Mouse (Mus musculus) limb, embryonic 14.5 days (tissue): ENCODE results near the gene Lhfpl2. TPM values are rescaled to one million over a fixed set of nuclear protein-coding genes. Genes with fewer than 3 reads are reported as not detected.

Source experiments
- ATAC-seq: fragments of 200-750 bp; cut with Nextera tagmentation; 2 replicates; pipeline ENCODE4 v1.8.0; 2017; ENCODE audit warnings: low read depth, moderate number of reproducible peaks, moderate TSS enrichment; ENCODE audit not compliant: low FRiP score
- DNase-seq: peaks from one replicate; pipeline ENCODE4 v3.0.0-alpha.2; 2015; ENCODE audit warnings: low spot score
- H3K27ac ChIP-seq: fragments of 300-500 bp; sonication (generic); replicated peaks from 2 replicates; pipeline ENCODE4 v1.5.1; 2014; ENCODE audit warnings: low read depth, mild to moderate bottlenecking, low read length, moderate library complexity, mixed read lengths
- H3K27me3 ChIP-seq: fragments of 300-500 bp; sonication (generic); 2 replicates; pipeline ENCODE4 v1.6.1; 2014; ENCODE audit warnings: low read length, mixed read lengths; ENCODE audit not compliant: control insufficient read depth, insufficient read depth
- H3K36me3 ChIP-seq: fragments of 300-500 bp; sonication (generic); 2 replicates; pipeline ENCODE4 v1.6.1; 2014; ENCODE audit warnings: mild to moderate bottlenecking, low read length, moderate library complexity, mixed read lengths; ENCODE audit not compliant: control insufficient read depth, insufficient read depth
- H3K4me1 ChIP-seq: fragments of 300-500 bp; sonication (generic); 2 replicates; pipeline ENCODE4 v1.6.1; 2014; ENCODE audit warnings: antibody characterized with exemption, low read length, mixed read lengths; ENCODE audit not compliant: control insufficient read depth, insufficient read depth
- H3K4me2 ChIP-seq: fragments of 300-500 bp; sonication (generic); replicated peaks from 2 replicates; pipeline ENCODE4 v1.6.1; 2014; ENCODE audit warnings: low read depth, mild to moderate bottlenecking, low read length, moderate library complexity; ENCODE audit not compliant: severe bottlenecking
- H3K4me3 ChIP-seq: fragments of 300-500 bp; sonication (generic); replicated peaks from 2 replicates; pipeline ENCODE4 v1.5.1; 2014; ENCODE audit warnings: low read length
- H3K9ac ChIP-seq: fragments of 300-500 bp; sonication (generic); 2 replicates; pipeline ENCODE4 v1.6.1; 2014; ENCODE audit warnings: mild to moderate bottlenecking, low read depth, low read length, moderate library complexity; ENCODE audit not compliant: severe bottlenecking
- H3K9me3 ChIP-seq: fragments of 300-500 bp; sonication (generic); 2 replicates; pipeline ENCODE4 v1.6.1; 2016; ENCODE audit warnings: low read length; ENCODE audit not compliant: control insufficient read depth
- POLR2A ChIP-seq: fragments of 200-500 bp; IDR thresholded peaks from 2 replicates; pipeline ENCODE4 v1.8.0; 2012; ENCODE audit warnings: inconsistent platforms, mild to moderate bottlenecking, moderate library complexity, borderline replicate concordance; ENCODE audit not compliant: insufficient read depth, insufficient read length; ENCODE audit errors: extremely low read depth
- WGBS: fragments of 180-500 bp; shearing (Covaris S2); extraction: QIAGEN DNeasy Blood & Tissue Kit; methylation state at CpG from one replicate; pipeline ENCODE4 v1.1.7; 2014; 5-methylcytosine and 5-hydroxymethylcytosine counted together
- polyA plus RNA-seq, 2 experiments: library from polyadenylated mRNA; depleted of rRNA in 1 of 2; stranded (reverse) in 1 of 2; unstranded in 1 of 2; fragments of >200 nt; fragmentation: Nextera tagmentation in 1 of 2; extraction: Ambion mirVana in 1 of 2; gene quantifications; 2 replicates each; pipeline versions ENCODE4 v1.2.1 to v1.2.3; 2012 to 2014

Lhfpl2 gene
- polyA plus RNA-seq, 2 experiments, result 60.5 to 69.4 TPM

- no peak overlapping the region for H3K4me3 ChIP-seq
- ATAC-seq (no peak), DNase-seq (no peak)
- H3K27me3 ChIP-seq, result no peaks in the 10 kb centered on the region
- no peaks in the 10 kb centered on the region for H3K9me3 ChIP-seq
- no peak overlapping the region for H3K9ac ChIP-seq
- no peak for TF ChIP-seq POLR2A
- no peak overlapping the region for H3K4me2 ChIP-seq
- no peaks in the 10 kb centered on the region for H3K36me3 ChIP-seq
- H3K4me1 ChIP-seq, result 0 out of 2 replicates have a peak, but pooled peaks cover 5% of the 10 kb centered on the region
- no peak overlapping the region for H3K27ac ChIP-seq
- WGBS, result 58% methylated on average over 4 of the region's 4 CpGs
These were observed 93.7 kb downstream of the Lhfpl2 start for GRCm38 (mm10) chr13:94151308-94151707.

DNA sequence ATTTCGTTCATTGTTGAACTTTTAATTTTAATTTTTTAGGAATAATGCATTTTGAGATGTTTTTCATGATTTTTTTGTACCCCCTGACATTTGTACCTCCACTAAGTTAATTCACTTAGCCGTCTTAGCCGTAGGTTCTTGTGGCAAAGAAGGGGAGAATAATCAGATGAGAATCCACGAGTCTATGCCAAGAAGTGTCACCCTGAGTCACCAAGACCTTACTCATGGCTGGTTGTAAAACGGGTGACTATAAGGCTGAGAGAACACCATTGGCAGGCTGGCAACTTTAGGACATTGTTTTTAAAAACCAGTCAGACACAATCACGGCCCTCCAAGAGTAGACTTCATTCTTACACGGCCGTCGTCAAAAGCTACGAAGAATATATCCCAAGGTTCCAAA lies 95.2 kb downstream of the Lhfpl2 start:
- Histone ChIP-seq H3K27me3 (no peaks in the 10 kb centered on the region), H3K27ac (no peak overlapping the region), H3K4me2 (no peak overlapping the region), H3K4me3 (no peak overlapping the region), H3K36me3 (no peaks in the 10 kb centered on the region), H3K9me3 (no peaks in the 10 kb centered on the region), H3K9ac (no peak overlapping the region), H3K4me1 (0 out of 2 replicates have a peak, but pooled peaks cover 5% of the 10 kb centered on the region)
- no peak for DNase-seq
- TF ChIP-seq POLR2A, result no peak
- WGBS, result 95% methylated on average over 10 of the region's 10 CpGs
- ATAC-seq, result no peak

- no peak for TF ChIP-seq POLR2A
These were observed 96.1 kb downstream of the Lhfpl2 start for GRCm38 (mm10) chr13:94153658-94154057.

DNA sequence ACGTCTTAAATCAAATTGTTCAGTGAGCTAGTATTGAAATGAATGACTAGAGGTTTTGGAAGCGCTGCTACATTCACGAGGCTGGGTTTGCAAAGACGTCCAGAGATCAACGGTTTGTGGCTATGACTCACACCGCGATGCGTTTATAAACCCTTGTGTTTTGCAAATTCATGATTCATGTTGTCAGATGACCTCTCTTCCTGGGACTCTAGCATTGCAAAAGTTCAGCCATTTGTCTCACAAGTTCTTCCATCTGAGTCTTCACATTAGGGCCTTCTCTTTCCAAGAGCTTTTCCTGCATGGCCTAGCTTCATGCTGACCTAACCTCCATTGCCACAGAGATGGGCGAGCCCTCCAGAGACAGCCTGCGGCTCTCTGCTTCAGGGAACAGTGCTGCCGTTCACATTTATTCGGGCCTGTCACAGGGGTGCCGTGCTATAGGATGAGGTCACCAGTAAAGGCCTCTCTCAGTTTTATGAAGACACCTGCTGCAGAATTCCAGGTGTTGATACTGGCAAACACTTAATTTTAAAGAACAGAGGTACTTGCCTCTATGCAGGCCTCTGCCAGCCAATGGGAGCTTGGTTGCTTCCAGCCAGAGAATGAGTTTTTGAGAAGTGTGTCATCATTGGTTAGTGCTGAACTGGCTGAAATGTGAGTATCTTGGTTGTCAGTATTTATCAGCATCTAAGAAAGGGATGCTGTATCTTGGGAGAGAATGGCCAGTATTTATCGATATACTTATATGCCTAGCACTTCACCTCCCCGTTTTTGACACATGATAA lies 97.1 kb downstream of the Lhfpl2 start:
- 71% methylated on average over 15 of the region's 15 CpGs for WGBS
- no peak overlapping the region for H3K4me2 ChIP-seq
- H3K9ac ChIP-seq, result no peak overlapping the region
- H3K9me3 ChIP-seq, result no peaks in the 10 kb centered on the region
- H3K27me3 ChIP-seq, result no peaks in the 10 kb centered on the region
- no peak for DNase-seq
- H3K36me3 ChIP-seq, result no peaks in the 10 kb centered on the region
- no peak overlapping the region for H3K4me3 ChIP-seq
- ATAC-seq, result no peak
- H3K27ac ChIP-seq, result no peak overlapping the region
- H3K4me1 ChIP-seq, result peaks cover 17% of the 10 kb centered on the region
- no peak for TF ChIP-seq POLR2A

More at GRCm38 (mm10) chr13:94153658-94154057, 96.1 kb downstream of the Lhfpl2 start:
- no peak for ATAC-seq
- no peak overlapping the region for H3K27ac ChIP-seq
- H3K9ac ChIP-seq, result no peak overlapping the region
- H3K27me3 ChIP-seq, result no peaks in the 10 kb centered on the region
- no peaks in the 10 kb centered on the region for H3K9me3 ChIP-seq
- no peak for DNase-seq
- H3K4me2 ChIP-seq, result no peak overlapping the region
- no peaks in the 10 kb centered on the region for H3K36me3 ChIP-seq
- peaks cover 7% of the 10 kb centered on the region for H3K4me1 ChIP-seq
- no peak overlapping the region for H3K4me3 ChIP-seq
- whole genome bisulfite sequencing, result 85% methylated on average over 6 of the region's 6 CpGs

DNA sequence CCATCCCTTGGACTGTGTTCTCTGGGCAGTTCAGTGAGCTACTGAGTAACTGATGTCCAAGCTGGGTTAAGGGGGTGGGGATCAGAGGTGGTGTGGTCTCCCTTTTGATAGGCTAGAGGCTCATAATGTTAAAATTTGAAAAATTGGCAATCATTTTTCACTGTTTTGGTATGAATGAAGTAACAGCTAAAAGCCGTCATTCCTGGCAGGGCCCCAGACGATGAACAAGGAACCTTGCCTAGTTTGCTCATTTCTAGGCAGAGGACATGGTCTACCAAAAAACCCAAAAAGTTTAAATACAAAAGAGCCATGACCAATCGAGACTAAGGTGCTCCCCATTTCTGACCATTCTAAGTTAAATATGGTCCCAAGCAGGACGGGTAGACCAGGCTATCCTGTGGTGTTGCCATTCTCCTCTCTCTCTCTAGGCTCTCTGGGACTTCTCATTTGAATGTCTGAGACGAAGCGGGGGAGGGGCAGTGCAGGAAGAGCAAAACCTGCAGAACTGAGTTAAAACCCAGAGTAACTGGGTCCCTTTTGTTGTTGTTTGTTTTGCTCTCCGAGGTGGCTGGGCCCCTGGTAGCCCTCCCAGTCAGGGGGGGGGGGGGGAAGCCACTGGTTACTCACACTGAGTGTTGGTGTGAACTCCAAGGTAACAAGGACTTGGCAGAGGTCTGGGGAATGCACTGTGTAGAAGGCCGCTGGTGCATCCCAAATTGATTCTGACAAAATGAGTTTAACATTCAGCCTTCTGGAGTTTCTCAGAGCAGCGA lies 98.2 kb downstream of the Lhfpl2 start:
- ATAC-seq (no peak), DNase-seq (no peak)
- H3K9me3 ChIP-seq, result no peaks in the 10 kb centered on the region
- 56% methylated on average over 9 of the region's 9 CpGs for WGBS
- no peak overlapping the region for H3K27ac ChIP-seq
- no peaks in the 10 kb centered on the region for H3K36me3 ChIP-seq
- no peak overlapping the region for H3K4me2 ChIP-seq
- no peak overlapping the region for H3K4me3 ChIP-seq
- H3K27me3 ChIP-seq, result no peaks in the 10 kb centered on the region
- TF ChIP-seq POLR2A, result no peak
- no peak overlapping the region for H3K9ac ChIP-seq
- peaks cover 22% of the 10 kb centered on the region for H3K4me1 ChIP-seq
